Mouse (Mus musculus) 3T3-L1 (cell line): ENCODE data around the gene Baz2b.

ENCODE experiments used
- DNase-seq: peaks from one replicate; pipeline ENCODE4 v3.0.0-alpha.2; 2015; ENCODE audit warnings: low read depth, low spot score

Baz2b gene

GRCm38 (mm10) chr2:60209703-60210651 is at the start of gene Baz2b, which contains the start of gene March7:
Gene Baz2b, minus strand, starts transcription at chr2:60209839.
Gene March7, plus strand, starts transcription at chr2:60209887.
- peak; percentile 77 for DNase-seq

- no peak for DNase-seq
These were observed 49.5 kb upstream of the Baz2b start for GRCm38 (mm10) chr2:60259186-60259585.

- no peak for DNase-seq
These were observed 47.1 kb upstream of the Baz2b start for GRCm38 (mm10) chr2:60256751-60257150.

- no peak for DNase-seq
These were observed 43.9 kb upstream of the Baz2b start for GRCm38 (mm10) chr2:60253506-60253905.

GRCm38 (mm10) chr2:60252782-60253181 is 43.1 kb upstream of the Baz2b start:
- no peak for DNase-seq

- DNase-seq: peak; percentile 38
These were observed 24.9 kb upstream of the Baz2b start for GRCm38 (mm10) chr2:60234506-60234905.

- DNase-seq: no peak
These were observed 23.5 kb upstream of the Baz2b start for GRCm38 (mm10) chr2:60233147-60233546.

GRCm38 (mm10) chr2:60230361-60230760 is 20.7 kb upstream of the Baz2b start:
- no peak for DNase-seq

GRCm38 (mm10) chr2:60228470-60228869 is 18.8 kb upstream of the Baz2b start:
- no peak for DNase-seq

GRCm38 (mm10) chr2:60223489-60223888 is 13.8 kb upstream of the Baz2b start:
- DNase-seq: no peak

- no peak for DNase-seq
These were observed 12.3 kb upstream of the Baz2b start for GRCm38 (mm10) chr2:60221954-60222353.

- DNase-seq: no peak
These were observed 11.6 kb upstream of the Baz2b start for GRCm38 (mm10) chr2:60221236-60221635.

- DNase-seq: no peak
These were observed 8.0 kb upstream of the Baz2b start for GRCm38 (mm10) chr2:60217620-60218019.

- DNase-seq: no peak
These were observed 7.0 kb upstream of the Baz2b start for GRCm38 (mm10) chr2:60216547-60217153.

- no peak for DNase-seq
These were observed 5.0 kb upstream of the Baz2b start for GRCm38 (mm10) chr2:60214683-60215082.

- no peak for DNase-seq
These were observed 2.8 kb upstream of the Baz2b start for GRCm38 (mm10) chr2:60212488-60212887.

GRCm38 (mm10) chr2:60210821-60211220 is 1.2 kb upstream of the Baz2b start:
- DNase-seq: no peak

- DNase-seq: peak; percentile 62
These were observed 472 bp downstream of the Baz2b start for GRCm38 (mm10) chr2:60209122-60209611.

GRCm38 (mm10) chr2:60205795-60206194 is 3.8 kb downstream of the Baz2b start:
- DNase-seq: no peak

GRCm38 (mm10) chr2:60204162-60204561 is 5.5 kb downstream of the Baz2b start:
- no peak for DNase-seq

- no peak for DNase-seq
These were observed 5.9 kb downstream of the Baz2b start for GRCm38 (mm10) chr2:60203733-60204132.

GRCm38 (mm10) chr2:60202900-60203530 is 6.6 kb downstream of the Baz2b start:
- no peak for DNase-seq
